Mouse (Mus musculus) ES-Bruce4 (cell line): ENCODE data around the gene Ncoa4. TPM values are rescaled to one million over a fixed set of nuclear protein-coding genes. Genes with fewer than 3 reads are reported as not detected.
A peak's percentile ranks its signal among the peaks of the same experiment; 100 is the strongest.

ENCODE experiments used
- H3K27ac ChIP-seq: 2 replicates; pipeline ENCODE4 v1.5.1; 2012; ENCODE audit warnings: low read length, inconsistent platforms; ENCODE audit not compliant: insufficient read depth
- H3K27me3 ChIP-seq: 2 replicates; pipeline ENCODE4 v1.6.1; 2012; ENCODE audit warnings: mild to moderate bottlenecking, low read length, inconsistent platforms; ENCODE audit not compliant: control insufficient read depth, poor library complexity, insufficient read depth, severe bottlenecking
- H3K36me3 ChIP-seq: 2 replicates; pipeline ENCODE4 v1.6.1; 2012; ENCODE audit warnings: inconsistent platforms, mild to moderate bottlenecking, low read length, moderate library complexity; ENCODE audit not compliant: control insufficient read depth, poor library complexity, insufficient read depth, severe bottlenecking
- H3K4me1 ChIP-seq: one replicate; pipeline ENCODE4 v1.8.1; 2011; ENCODE audit warnings: low read length; ENCODE audit not compliant: control insufficient read depth, insufficient read depth
- H3K4me3 ChIP-seq: 2 replicates; pipeline ENCODE4 v1.5.1; 2011; ENCODE audit warnings: low read depth, mild to moderate bottlenecking, low read length
- H3K9ac ChIP-seq: 2 replicates; pipeline ENCODE4 v1.6.1; 2012; ENCODE audit warnings: low read depth, mild to moderate bottlenecking, inconsistent platforms; ENCODE audit not compliant: poor library complexity, severe bottlenecking
- H3K9me3 ChIP-seq: replicated peaks from 2 replicates; pipeline ENCODE4 v1.6.1; 2012; ENCODE audit warnings: mild to moderate bottlenecking, low read length, inconsistent platforms; ENCODE audit not compliant: control insufficient read depth, poor library complexity, insufficient read depth, severe bottlenecking
- CTCF ChIP-seq: IDR thresholded peaks from one replicate; pipeline ENCODE4 v1.8.1; 2011; ENCODE audit warnings: low read depth, low read length
- EP300 ChIP-seq: IDR thresholded peaks from 2 replicates; pipeline ENCODE4 v1.6.1; 2011; ENCODE audit warnings: low read depth, low read length; ENCODE audit not compliant: insufficient read depth
- POLR2A ChIP-seq: IDR thresholded peaks from one replicate; pipeline ENCODE4 v1.8.1; 2011; ENCODE audit warnings: low read length; ENCODE audit not compliant: insufficient read depth
- polyA plus RNA-seq: library from polyadenylated mRNA; stranded (reverse); fragments of >200 nt; gene quantifications from 2 replicates; pipeline ENCODE4 v1.2.4, GENCODE M21; 2011; ENCODE audit warnings: low read depth; ENCODE audit not compliant: missing spikeins, insufficient read depth, insufficient read length

Ncoa4 gene
- polyA plus RNA-seq, 1 experiment = 125 TPM

DNA sequence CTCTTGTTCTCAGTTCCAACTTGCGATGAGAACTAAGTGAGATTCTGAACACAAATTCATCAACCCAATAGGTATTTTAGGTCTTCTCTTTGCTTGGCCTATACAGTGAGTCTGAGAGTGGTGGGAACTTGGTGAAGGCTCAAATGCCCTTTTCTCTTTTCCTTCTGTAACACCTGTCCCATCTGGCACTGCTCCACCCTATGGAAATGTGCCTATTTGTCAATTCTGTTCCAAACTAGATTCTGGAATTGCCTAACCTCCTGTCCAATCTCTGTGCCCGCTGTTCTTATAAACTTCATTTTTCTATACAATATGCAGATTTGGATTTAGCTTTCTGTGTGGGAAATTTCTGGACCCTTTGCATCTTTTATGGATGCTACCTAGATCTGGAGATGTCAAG, 6.5 kb upstream of the Ncoa4 start:
- Histone ChIP-seq H3K27ac (no peak overlapping the region), H3K9me3 (no peaks in the 10 kb centered on the region), H3K27me3 (no peaks in the 10 kb centered on the region), H3K36me3 (no peaks in the 10 kb centered on the region), H3K4me1 (peaks cover 2% of the 10 kb centered on the region), H3K9ac (no peak overlapping the region), H3K4me3 (no peak overlapping the region)
- TF ChIP-seq CTCF (no peak), EP300 (no peak), POLR2A (no peak)

DNA sequence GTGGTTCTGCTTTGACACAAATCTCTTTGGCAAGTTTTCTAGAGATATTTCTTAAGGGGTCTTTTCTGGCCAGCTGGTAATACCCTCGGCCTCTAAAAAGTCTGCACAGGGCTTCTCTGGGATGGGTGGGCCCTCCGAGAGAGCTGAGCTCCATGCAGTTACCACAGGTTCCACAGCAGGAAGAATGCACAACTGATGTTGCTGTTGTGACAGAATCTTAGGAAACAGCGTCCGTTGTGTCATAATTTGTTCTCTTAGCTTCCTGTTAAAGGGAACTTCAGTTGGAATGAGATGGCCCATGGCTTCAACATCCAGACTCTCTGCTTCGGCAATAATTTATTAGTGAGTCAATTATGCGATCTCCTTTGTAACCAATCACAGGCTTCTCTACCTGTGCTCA, 4.9 kb upstream of the Ncoa4 start:
- no peak for TF ChIP-seq POLR2A
- no peak for TF ChIP-seq EP300
- no peak for TF ChIP-seq CTCF
- Histone ChIP-seq H3K9me3 (no peaks in the 10 kb centered on the region), H3K36me3 (no peaks in the 10 kb centered on the region), H3K4me1 (peaks cover 2% of the 10 kb centered on the region), H3K9ac (peak overlapping the region; percentile 54; the same call in 1 of the 2 replicates), H3K27ac (no peak overlapping the region), H3K27me3 (no peaks in the 10 kb centered on the region), H3K4me3 (peak overlapping the region; percentile 45; the same call in 1 of the 2 replicates)

DNA sequence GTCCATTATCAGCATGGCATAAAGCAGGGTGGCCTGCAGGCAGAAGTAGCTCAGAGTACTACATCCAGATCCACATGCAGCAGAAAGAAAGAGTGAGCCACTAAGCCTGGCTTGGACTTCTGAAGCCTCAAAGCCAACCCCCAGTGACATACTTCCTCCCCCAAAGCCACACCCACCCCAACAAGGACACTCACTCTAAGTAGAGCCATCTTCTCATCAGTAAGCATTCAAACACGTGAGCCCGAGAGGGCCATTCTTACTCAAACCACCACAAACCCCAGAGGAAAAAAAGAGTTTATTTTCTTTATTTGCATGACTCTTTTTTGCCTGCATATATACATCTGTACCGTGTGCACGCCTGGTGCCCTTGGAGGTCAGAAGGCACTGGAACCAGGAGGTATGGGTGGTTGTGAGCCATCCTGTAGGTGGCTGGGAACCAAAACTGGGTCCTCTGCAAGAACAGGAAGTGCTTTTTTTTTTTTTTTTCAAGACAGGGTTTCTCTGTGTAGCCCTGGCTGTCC, 455 bp upstream of the Ncoa4 start:
- H3K36me3 ChIP-seq = no peaks in the 10 kb centered on the region
- no peaks in the 10 kb centered on the region for H3K9me3 ChIP-seq
- no peaks in the 10 kb centered on the region for H3K4me1 ChIP-seq
- peak overlapping the region; percentile 78 for H3K27ac ChIP-seq
- H3K9ac ChIP-seq = peak overlapping the region; percentile 58
- no peaks in the 10 kb centered on the region for H3K27me3 ChIP-seq
- TF ChIP-seq EP300 = no peak
- peak; percentile 69 for TF ChIP-seq POLR2A
- TF ChIP-seq CTCF = no peak
- H3K4me3 ChIP-seq = peak overlapping the region; percentile 98

DNA sequence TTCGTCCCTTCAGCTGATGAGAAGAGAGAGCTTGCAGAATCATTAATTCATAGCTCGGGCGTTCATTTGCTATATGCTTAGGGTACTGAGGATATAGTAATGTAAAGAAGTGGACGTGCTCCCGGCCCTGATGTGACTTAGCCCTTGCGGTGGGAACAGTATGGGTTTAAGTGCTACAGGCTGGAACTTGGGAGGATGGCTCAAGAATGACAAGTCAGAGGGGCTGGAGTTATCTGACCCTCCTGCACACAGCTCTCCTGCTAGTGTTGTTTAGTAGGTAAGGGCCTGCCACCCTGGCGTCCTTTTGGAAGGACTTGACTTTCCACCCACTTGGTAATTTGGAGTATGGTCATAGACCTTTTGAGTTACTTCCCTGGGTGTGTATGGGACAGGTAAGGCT, 898 bp downstream of the Ncoa4 start:
- peak overlapping the region; percentile 98 for H3K4me3 ChIP-seq
- no peaks in the 10 kb centered on the region for H3K9me3 ChIP-seq
- no peaks in the 10 kb centered on the region for H3K4me1 ChIP-seq
- no peaks in the 10 kb centered on the region for H3K27me3 ChIP-seq
- H3K36me3 ChIP-seq = no peaks in the 10 kb centered on the region
- H3K9ac ChIP-seq = peak overlapping the region; percentile 64
- no peak for TF ChIP-seq POLR2A
- no peak for TF ChIP-seq EP300
- TF ChIP-seq CTCF = no peak
- H3K27ac ChIP-seq = no peak overlapping the region

DNA sequence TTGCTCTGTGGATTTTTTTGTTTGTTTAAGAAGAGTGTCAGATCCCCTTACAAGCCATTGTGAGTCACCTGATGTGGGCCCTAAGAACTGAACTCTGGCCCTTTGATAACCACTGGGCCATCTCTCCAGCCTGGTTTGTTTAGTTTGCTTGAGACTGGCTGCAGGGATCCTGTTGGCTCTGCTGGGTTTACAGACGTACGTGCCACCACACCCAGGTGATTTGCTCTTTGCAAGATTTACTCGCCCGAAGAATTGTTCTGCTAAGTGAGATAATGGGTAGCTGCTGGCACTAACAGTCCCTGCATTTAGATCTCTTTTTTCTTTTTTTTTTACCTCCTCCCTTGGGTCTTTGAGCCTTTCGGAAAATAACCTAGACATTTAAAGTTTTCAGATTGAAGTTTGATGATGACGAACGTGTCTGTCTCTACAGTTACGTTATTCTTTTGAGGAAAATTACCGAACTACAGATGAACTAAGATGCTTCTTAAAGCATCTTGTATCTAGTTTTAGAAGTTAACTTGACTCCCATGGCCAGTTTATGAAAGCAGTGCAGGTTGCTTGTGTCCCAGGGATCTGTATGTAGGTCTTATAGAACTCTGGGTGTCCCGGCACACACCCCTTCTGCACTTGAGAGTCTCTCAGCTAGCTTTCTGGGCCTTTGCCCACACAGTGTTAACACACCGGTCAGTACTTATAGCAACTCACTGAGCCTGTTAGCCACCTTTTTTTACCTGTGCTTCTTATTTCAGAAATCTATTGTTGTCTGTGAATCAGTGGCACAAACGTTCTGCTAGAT, 1.6 kb downstream of the Ncoa4 start:
- H3K27me3 ChIP-seq = no peaks in the 10 kb centered on the region
- H3K4me3 ChIP-seq = no peak overlapping the region
- no peak for TF ChIP-seq CTCF
- TF ChIP-seq POLR2A = no peak
- no peak for TF ChIP-seq EP300
- no peaks in the 10 kb centered on the region for H3K9me3 ChIP-seq
- H3K36me3 ChIP-seq = no peaks in the 10 kb centered on the region
- H3K9ac ChIP-seq = peak overlapping the region; percentile 64
- no peak overlapping the region for H3K27ac ChIP-seq
- H3K4me1 ChIP-seq = no peaks in the 10 kb centered on the region

DNA sequence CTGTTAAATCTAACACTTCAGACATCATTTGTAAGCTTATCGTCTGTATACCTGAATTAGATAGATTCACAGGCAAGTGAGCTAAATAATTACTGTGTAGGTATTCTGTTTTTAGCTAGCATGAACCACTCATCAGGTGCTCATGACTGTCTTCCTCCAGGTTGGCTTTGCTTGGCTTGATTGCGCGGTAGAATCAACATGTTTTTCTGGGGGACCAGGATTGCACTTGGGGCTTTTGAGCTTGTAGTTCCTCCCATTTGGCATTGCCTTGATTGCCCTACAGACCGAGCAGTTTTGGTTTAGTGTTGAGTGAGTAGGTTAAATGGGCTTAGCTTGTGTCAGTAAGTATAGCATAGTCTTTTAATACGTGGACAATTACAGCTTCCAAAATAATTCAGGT, 2.6 kb downstream of the Ncoa4 start:
- TF ChIP-seq EP300 = no peak
- TF ChIP-seq POLR2A = no peak
- TF ChIP-seq CTCF = no peak
- no peak overlapping the region for H3K4me3 ChIP-seq
- H3K27ac ChIP-seq = no peak overlapping the region
- no peaks in the 10 kb centered on the region for H3K27me3 ChIP-seq
- no peak overlapping the region for H3K9ac ChIP-seq
- H3K9me3 ChIP-seq = no peaks in the 10 kb centered on the region
- no peaks in the 10 kb centered on the region for H3K4me1 ChIP-seq
- no peaks in the 10 kb centered on the region for H3K36me3 ChIP-seq
